Mouse (Mus musculus) T-helper 1 cell (primary cell): ENCODE data around the gene Susd4.

ENCODE experiments used
- in situ Hi-C: fragments of 300-600 bp; cut with MboI, MseI; formaldehyde crosslinking; loops from one replicate; pipeline ENCODE4 v1.15.1; 2025; ENCODE audit warnings: high pct_unique_total_duplicates

Gene Susd4

GRCm38 (mm10) chr1:182785504-182785903 is 21.8 kb downstream of the Susd4 start:
- in situ Hi-C loops = loop anchor here (10.0 kb wide), 1 partner anchor 231 kb away; no protein-coding TSS in a partner anchor

DNA sequence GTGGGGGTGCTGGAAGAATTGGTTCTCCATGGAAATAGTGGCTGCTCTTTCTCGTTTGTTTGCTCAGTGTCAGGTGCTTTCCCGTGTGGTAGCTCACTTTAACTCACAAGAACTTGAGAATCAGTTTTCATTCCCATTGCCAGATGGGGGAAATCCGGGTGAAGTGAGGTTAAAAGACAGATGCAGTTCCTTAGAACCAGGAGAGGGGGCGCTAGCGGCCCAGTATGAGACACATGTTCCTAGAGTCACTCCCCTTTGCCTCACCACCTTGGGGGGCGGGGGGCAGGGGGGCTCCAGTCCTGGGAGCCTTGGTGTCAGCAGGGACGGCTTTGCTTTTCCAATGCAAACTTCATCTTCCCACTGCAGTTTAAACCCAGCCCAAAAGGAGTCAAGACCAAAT is 23.4 kb downstream of the Susd4 start:
- in situ Hi-C loops = loop anchor here (10.0 kb wide), 1 partner anchor 232 kb away; no protein-coding TSS in a partner anchor

DNA sequence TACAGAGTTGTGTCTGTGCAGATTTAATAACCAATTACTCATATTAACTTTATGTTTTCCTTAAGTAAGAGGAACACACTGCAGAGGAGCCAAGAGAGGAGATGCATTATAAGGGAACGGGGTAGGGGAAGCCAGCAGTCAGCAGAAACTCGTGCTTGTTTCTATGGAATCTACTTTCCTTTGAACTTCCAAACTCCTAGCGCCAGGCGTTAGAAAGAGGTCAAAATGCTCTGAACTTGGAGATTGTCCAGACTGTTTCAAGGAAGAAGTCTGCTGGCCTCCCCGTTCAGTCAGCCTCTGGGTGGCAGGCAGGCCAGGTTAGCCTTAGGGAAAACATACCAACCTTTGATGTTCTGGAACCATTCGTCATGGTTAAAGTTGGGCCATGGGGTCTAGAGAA is 25.2 kb downstream of the Susd4 start:
- in situ Hi-C loops = loop anchor here (10.0 kb wide), 1 partner anchor 234 kb away; no protein-coding TSS in a partner anchor

DNA sequence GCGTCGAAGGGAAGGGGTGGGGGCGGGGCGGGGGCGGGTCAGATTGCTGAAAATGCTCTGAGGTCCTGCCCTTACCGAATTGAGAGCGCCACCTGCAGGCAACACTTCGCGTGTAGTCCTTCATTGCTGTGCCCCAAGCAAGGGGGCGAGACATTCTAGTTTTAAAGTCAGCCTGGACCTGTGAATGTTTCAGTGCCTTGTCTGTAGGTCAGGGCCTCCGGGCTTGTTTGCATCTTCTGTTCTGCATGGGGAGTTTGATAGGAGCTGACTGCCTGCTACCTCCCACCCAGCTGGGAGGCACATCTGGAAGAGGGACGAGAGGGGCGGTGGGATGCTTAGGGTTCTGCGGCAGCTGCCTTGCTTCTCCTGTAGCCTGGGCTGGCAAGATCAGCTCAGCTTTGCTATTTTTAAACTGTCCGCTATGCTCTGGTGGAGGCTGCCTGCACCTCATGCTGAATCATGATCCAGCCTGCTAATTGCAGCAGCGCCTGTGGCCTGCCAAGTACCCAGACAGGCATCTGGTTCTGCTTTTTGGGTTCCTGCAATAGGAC is 28.9 kb downstream of the Susd4 start:
- in situ Hi-C loops = no loop called here

DNA sequence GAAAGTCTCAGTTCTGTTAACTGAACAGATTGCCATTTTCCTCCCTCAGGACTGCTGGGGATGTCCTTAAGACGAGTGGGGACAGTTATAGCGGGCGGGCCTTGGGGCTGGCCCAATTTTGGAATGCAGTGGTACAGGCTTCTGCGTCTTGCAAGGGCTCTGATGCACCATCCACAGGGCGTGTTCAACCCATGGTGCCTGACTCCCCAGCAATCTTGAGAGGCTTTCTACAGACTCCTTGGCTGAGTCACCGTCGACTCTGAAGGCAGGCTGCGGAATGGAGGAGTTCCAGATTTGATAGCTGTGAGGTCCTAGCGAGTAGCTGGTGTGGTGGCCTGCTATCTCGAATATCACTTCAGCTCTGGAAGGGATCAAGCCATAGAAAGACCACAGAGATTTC is 30.6 kb downstream of the Susd4 start:
- in situ Hi-C loops = no loop called here

DNA sequence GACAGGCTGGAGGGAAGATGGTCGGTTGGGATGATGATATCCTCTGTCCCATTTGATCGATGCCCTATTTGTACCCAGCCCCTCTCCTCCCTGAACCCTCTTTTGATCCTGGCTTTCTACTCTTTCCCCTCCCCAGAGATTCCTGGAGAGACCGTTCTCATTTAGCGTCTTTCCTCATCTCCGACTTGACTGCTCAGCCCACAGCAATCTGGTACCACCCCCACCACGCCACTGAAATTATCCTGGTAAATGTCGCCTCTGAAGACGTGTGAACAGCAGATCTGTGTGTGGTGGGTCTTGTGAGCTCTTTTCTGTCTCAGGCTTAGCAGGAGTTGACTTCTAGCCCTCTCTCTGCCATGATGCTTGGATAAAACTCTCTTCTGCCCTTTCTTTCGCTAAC is 31.0 kb downstream of the Susd4 start:
- in situ Hi-C loops = no loop called here

DNA sequence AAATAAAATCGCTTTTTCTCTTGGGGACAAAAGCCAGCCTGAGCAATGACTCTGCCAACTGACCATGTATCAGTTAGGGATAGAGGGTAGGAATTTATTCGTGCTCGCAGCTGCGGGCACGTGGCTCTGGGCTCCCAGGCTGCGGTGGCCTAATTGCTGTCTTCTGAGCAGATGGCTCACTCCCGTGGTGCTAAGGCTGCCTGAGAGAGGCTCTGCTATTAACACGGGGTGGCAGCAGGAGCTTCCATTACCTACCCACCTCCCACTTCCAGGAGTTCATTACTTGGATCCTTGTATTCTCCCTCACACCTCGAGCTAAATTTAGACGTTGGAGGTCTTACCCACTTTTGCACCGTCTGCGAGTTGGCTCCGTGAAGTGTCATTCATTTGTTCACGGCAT is 33.4 kb downstream of the Susd4 start:
- in situ Hi-C loops = no loop called here

DNA sequence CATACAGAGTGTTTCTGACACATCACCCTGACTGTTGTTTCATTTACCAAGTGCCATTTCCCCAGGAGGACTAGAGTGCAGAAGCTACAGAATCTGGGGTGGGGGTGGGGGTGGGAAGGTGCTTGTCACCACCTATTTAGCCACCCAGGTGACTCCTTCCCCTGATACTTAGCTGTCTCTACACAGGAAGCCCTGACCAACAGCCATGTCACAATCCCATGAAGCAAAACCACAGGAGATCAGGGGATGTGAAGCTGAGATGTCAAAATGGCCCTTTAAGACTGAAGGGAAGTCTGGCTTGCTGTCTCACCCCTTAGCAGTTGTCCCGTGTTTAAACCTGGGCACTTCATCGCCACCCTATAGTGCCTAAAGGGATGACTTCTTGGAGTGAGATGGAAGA is 37.9 kb downstream of the Susd4 start:
- in situ Hi-C loops = no loop called here

- in situ Hi-C loops = no loop called here
Observed at GRCm38 (mm10) chr1:182802891-182803290, 39.2 kb downstream of the Susd4 start.

DNA sequence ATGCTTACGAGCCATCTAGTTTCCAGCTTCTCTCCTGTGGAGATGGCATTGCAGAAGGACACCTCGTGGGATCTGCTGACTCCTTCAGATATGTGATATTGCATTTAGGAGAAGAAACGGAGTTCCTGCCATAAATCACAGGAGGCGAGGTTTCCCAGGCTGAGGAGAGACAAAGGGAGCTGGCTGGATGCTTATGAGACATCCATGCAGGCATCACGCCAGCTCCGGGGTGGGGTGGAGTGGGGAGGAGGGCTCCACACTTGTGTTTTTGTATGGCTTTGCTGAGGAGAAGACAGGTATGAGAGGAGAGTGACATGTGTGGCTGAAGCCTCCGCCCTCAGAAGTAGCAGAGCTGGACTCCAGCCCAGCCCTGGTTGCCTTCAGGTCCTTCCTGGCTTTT is 50.3 kb downstream of the Susd4 start:
- in situ Hi-C loops = no loop called here

GRCm38 (mm10) chr1:182814566-182814965 is 50.9 kb downstream of the Susd4 start:
- in situ Hi-C loops = no loop called here

- in situ Hi-C loops = no loop called here
Observed at GRCm38 (mm10) chr1:182817106-182817505, 53.4 kb downstream of the Susd4 start.

DNA sequence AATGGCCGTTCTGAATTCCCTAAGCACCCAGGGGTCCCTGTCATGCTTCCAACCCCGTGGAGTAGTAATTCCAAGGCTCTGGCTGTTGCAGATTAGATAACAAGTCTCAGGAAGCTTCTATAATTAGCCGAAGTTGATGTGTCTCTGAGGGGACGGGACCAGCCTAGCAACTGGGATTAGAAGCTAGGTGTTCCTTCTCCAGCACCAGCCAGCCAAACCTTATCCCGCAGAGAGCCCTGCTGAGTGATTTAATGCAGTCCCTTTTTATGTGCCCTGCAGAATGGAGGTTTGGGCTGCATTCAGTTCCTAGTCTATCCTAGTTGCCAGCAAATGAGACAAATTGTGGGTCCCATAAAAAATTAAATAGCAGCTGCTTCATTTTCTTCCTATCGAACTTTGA is 54.0 kb downstream of the Susd4 start:
- in situ Hi-C loops = no loop called here

- in situ Hi-C loops = no loop called here
Observed at GRCm38 (mm10) chr1:182818931-182819330, 55.3 kb downstream of the Susd4 start.

DNA sequence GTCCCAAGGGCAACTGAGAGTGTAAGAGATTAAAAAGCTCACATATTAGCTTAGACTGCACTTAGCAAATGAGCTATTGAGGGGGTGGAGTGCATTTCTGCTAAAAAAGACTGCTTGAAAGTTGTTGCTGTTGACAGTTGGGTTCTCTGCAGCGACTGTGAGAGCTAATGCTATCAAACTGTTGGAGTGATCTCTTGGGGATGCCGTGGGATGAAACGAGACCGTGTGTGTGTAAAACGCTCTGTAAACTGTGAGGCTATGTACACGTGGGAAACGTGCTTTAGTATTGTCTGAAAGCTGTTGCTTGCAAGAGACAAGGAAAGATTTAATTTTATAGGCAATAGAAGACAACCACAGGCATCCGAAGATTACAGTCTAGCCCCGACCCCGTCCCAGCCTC is 59.1 kb downstream of the Susd4 start:
- in situ Hi-C loops = no loop called here

DNA sequence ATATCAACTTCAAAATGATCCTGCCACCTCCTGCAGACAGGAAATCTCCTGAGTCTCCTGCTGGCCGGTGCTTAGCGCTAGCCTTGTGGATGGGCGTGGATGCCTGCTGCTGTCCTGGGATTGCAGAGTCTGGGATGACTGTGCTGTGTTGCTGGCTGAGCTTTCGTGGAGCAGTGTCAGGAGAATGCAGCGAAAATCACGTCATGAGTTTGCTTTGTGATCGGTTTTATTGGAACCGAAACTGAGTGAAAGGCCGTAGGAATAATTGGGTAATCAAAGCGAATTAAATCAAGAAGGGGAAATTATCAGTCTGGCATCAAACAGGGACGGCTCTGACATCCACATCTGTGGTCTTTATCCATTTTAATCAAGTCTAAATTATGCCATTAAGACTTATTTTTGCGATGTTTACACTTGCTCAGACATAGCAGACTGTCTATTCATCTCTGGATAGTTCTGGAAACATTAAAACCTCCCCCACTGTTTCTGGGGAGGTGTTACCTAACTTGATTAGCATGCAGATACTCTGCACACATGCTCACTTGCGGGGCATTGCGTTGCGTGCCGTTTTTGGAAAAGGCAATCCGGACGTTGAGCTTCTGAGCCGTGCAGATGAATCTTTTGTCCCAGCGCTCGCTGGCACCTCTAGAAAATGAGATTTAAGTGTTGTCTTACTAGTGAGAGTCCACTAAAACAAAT is 60.2 kb downstream of the Susd4 start:
- in situ Hi-C loops = no loop called here

GRCm38 (mm10) chr1:182826557-182826956 is 62.9 kb downstream of the Susd4 start:
- in situ Hi-C loops = no loop called here

DNA sequence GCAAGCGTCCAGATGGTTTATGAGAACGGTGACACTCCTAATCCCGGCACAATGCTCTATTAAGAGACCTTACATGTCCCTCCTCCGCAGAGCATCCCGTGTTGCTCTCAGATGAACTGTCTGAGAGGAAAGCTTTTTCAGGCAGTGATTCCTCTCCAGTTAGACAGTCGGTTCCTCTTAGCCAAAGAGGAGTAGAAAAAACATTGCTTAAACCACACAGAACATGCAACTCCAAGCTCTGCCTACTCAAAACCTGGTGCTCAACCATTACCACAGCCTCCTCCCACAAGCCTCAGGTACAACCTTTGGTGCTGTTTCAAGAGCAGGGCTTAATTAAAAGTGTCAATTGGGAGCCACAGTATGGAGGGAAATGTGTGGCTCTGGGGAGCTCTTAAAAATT is 74.4 kb downstream of the Susd4 start:
- in situ Hi-C loops = no loop called here

DNA sequence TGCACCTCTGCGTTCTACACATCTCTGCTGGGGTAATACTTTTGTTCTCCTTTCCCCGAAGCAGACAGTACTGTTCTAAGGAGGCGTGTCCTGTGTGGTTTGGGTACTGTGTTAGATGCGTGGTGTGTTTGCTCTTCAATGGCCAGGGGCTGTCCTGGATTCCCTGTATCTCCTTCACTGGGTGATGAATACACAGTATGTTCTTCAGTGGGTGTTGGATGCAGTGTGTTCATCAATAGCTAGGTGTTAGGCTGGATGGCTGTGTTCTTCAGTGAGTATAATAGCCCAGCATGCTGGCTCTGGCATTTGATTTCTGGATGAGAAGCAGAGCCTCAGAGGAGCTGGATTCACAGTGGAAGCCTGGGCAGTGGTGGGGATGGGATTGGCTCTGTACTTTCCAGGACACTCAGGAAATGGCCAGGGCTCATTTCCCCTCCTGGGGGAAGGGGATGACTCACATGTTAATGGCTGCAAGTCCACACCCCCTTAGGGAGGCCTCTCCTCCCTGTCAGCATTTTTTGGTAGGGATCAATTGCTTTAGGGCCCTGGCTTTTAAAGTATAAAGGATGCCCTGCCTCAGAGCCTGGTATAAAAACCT is 75.8 kb downstream of the Susd4 start:
- in situ Hi-C loops = no loop called here

DNA sequence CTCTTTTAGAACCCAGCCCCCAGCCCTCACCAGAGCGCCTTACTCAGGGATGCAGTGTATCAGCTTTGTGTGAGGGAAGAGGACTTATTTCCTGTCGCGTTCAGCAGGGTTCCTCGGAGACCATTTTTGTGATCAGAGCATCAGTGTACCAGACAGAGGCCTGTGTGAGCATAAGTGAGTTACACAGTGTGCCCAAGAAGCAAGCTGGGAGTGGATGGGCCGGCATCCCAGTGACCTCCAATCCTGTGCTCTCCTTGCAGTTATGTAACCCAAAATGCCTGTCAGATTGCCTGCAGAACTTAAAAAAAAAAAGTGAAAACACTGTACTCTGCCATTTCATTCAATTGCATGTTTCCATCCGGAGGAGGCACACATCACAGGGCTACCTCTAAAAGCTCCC is 76.4 kb downstream of the Susd4 start:
- in situ Hi-C loops = no loop called here

DNA sequence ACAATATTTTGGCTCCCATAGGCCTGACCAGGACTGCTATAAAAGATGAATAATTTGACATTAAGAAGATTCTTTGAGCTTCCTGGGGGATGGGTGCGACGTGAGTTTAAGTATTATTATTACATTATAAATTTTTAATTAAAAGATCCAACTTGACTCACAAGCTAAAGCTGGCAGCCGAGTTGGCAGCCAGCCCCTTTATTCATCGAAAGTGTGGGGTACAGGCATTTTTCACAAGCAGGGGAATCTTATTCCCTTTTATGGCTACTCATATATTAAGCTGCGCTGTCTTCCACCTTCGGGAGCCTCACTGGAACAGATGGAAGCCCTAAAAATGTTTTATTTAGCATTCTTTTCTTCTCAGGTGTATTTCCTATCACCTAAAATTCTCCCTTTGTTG is 76.9 kb downstream of the Susd4 start:
- in situ Hi-C loops = no loop called here

- in situ Hi-C loops = no loop called here
Observed at GRCm38 (mm10) chr1:182849556-182849955, 85.9 kb downstream of the Susd4 start.

GRCm38 (mm10) chr1:182850080-182850479 is 86.4 kb downstream of the Susd4 start:
- in situ Hi-C loops = no loop called here
